Mouse (Mus musculus): ENCODE measurements around the gene Lyl1. TPM values are rescaled to one million over a fixed set of nuclear protein-coding genes. Genes with fewer than 3 reads are reported as not detected.

Lyl1 gene
- total RNA-seq, 2 experiments from 2014 or later: 2.7 to 4.3 TPM

GRCm38 (mm10) chr8:84699861-84700322, 1.4 kb upstream of the Lyl1 start:
- intact Hi-C loops (cut with DNase I): loop anchor here (2.0 kb wide), 1 partner anchor 113 kb away; no protein-coding TSS in a partner anchor
- peak; percentile 71 to 89 for DNase-seq (ENCODE audit: low spot score in 2 of 2)

- DNase-seq (ENCODE audit: low spot score in 2 of 2): no peak
- intact Hi-C loops (cut with DNase I): no loop called here
Observed at GRCm38 (mm10) chr8:84700526-84700925, 731 bp upstream of the Lyl1 start.

- intact Hi-C loops (cut with DNase I): no loop called here
- DNase-seq (ENCODE audit: low spot score in 2 of 2): no peak
Observed at GRCm38 (mm10) chr8:84702561-84702960, 1.3 kb downstream of the Lyl1 start.

- no peak for DNase-seq (ENCODE audit: low spot score in 2 of 2)
- intact Hi-C loops (cut with DNase I): no loop called here
Observed at GRCm38 (mm10) chr8:84702963-84703465, 1.8 kb downstream of the Lyl1 start.

- DNase-seq (ENCODE audit: low spot score in 2 of 2): no peak
- intact Hi-C loops (cut with DNase I): no loop called here
Observed at GRCm38 (mm10) chr8:84703466-84704249, 2.4 kb downstream of the Lyl1 start.

GRCm38 (mm10) chr8:84704356-84704755, 3.1 kb downstream of the Lyl1 start:
- intact Hi-C loops (cut with DNase I): no loop called here
- peak; percentile 74 for DNase-seq (ENCODE audit: low spot score in 2 of 2)

GRCm38 (mm10) chr8:84704867-84705831, 3.9 kb downstream of the Lyl1 start:
- intact Hi-C loops (cut with DNase I): no loop called here
- peak in 1 of 2 experiments; percentile 19 for DNase-seq (ENCODE audit: low spot score in 2 of 2)

- intact Hi-C loops (cut with DNase I): no loop called here
- no peak for DNase-seq (ENCODE audit: low spot score in 2 of 2)
Observed at GRCm38 (mm10) chr8:84705960-84706359, 4.7 kb downstream of the Lyl1 start.

- no peak for DNase-seq (ENCODE audit: low spot score in 2 of 2)
- intact Hi-C loops (cut with DNase I): no loop called here
Observed at GRCm38 (mm10) chr8:84706610-84707266, 5.5 kb downstream of the Lyl1 start.

- no peak for DNase-seq (ENCODE audit: low spot score in 2 of 2)
- intact Hi-C loops (cut with DNase I): no loop called here
Observed at GRCm38 (mm10) chr8:84707267-84707883, 6.1 kb downstream of the Lyl1 start.

- no peak for DNase-seq (ENCODE audit: low spot score in 2 of 2)
- intact Hi-C loops (cut with DNase I): no loop called here
Observed at GRCm38 (mm10) chr8:84708071-84708541, 6.8 kb downstream of the Lyl1 start.

GRCm38 (mm10) chr8:84708774-84709475, 7.7 kb downstream of the Lyl1 start:
- DNase-seq (ENCODE audit: low spot score in 2 of 2): peak; percentile 89 to 93
- intact Hi-C loops (cut with DNase I): loop anchor here (1.0 kb wide), 1 partner anchor 104 kb away; no protein-coding TSS in a partner anchor

- intact Hi-C loops (cut with DNase I): loop anchor here (1.0 kb wide), 1 partner anchor 103 kb away; no protein-coding TSS in a partner anchor
- DNase-seq (ENCODE audit: low spot score in 2 of 2): no peak
Observed at GRCm38 (mm10) chr8:84709931-84710330, 8.7 kb downstream of the Lyl1 start.

- DNase-seq (ENCODE audit: low spot score in 2 of 2): no peak
- intact Hi-C loops (cut with DNase I): no loop called here
Observed at GRCm38 (mm10) chr8:84711312-84711711, 10.1 kb downstream of the Lyl1 start.

- no peak for DNase-seq (ENCODE audit: low spot score in 2 of 2)
- intact Hi-C loops (cut with DNase I): no loop called here
Observed at GRCm38 (mm10) chr8:84711933-84712758, 10.9 kb downstream of the Lyl1 start.

GRCm38 (mm10) chr8:84712759-84713120, 11.5 kb downstream of the Lyl1 start:
- intact Hi-C loops (cut with DNase I): no loop called here
- no peak for DNase-seq (ENCODE audit: low spot score in 2 of 2)

- intact Hi-C loops (cut with DNase I): no loop called here
- DNase-seq (ENCODE audit: low spot score in 2 of 2): no peak
Observed at GRCm38 (mm10) chr8:84713381-84713780, 12.1 kb downstream of the Lyl1 start.
